Mouse (Mus musculus): ENCODE measurements around the gene Sytl2.

DNA sequence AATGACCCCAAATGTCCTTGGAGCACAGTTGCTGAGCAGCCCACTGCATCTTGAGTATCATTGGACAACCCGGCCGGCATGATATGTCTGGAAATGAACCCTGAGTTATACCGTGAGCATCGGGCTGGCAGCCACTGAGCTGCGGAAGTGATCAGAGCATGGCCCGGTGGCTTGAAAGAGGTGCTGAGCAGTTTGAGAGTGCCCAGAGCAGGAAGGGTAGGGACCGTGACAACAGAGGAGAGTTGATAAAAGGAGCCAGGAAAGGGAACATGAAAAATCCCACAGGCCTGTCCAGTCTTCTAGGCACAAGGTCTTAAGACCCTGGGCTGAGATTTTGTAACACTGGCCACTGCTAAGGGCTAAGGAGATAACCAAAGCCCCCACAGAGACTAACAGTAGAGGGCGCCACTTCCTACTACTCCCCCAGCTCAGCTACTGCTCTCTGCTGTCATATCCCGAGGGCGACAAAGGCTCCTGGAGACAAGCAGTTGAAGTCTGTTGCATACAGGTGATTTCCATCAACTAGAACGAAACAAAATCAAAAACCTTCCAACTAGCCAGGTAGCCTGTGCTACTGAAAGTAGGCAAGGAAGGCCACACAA lies 21.7 kb upstream of the Sytl2 start:
- TF ChIP-seq CTCF (IDR thresholded peaks at IDR 0.05; ENCODE audit: borderline replicate concordance, control insufficient read depth, extremely low read depth, insufficient read depth, low read length, poor library complexity) (no peak), POLR2A (IDR thresholded peaks at IDR 0.05; ENCODE audit: control insufficient read depth, extremely low read depth, insufficient read depth, low read length, poor library complexity) (no peak)
